Mouse (Mus musculus) large intestine, adult 2 months (tissue): ENCODE measurements around the gene Rhbdl1. TPM values are rescaled to one million over a fixed set of nuclear protein-coding genes. Genes with fewer than 3 reads are reported as not detected.
"Not testable (repeated sequence)": the region's sequence is repeated elsewhere in the genome, so short reads cannot be mapped to it uniquely, and the experiment has no call there.

Source experiments
- DNase-seq: peaks from one replicate; pipeline ENCODE4 v3.0.0-alpha.2; 2012; ENCODE audit warnings: low read depth, low spot score
- WGBS: fragments of 180-500 bp; shearing (Covaris S2); methylation state at CpG from one replicate; pipeline ENCODE4 v1.1.7; 2018; 5-methylcytosine and 5-hydroxymethylcytosine counted together
- polyA plus RNA-seq: library from polyadenylated mRNA; depleted of rRNA; stranded (reverse); fragments of >200 nt; gene quantifications from 2 replicates; pipeline ENCODE4 v1.2.3, GENCODE M21; 2012

Gene Rhbdl1
- polyA plus RNA-seq, 1 experiment, result 4.1 TPM

GRCm38 (mm10) chr17:25873405-25874147, 36.5 kb upstream of the Rhbdl1 start:
- DNase-seq, result no peak
- 83% methylated on average over 11 of the region's 11 CpGs for WGBS

- no peak for DNase-seq
- 96% methylated on average over 3 of the region's 3 CpGs for WGBS
Observed at GRCm38 (mm10) chr17:25872676-25873075, 35.6 kb upstream of the Rhbdl1 start.

DNA sequence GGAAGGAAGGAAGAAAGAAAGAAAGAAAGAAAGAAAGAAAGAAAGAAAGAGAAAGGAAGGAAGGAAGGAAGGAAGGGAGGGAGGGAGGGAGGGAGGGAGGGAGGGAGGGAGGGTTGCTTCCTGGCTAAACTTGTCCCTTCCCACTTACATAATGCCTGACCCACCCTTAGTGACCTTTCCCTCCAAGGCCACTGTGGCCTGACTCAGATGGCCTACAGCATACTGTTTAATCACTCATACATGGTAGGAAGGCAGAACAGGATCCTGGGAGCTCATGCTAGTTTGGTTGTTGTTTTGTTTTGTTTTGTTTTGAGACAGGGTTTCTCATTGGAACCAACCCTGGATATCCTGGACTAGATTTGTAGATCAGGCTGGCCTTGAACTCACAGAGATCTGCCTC, 34.5 kb upstream of the Rhbdl1 start:
- DNase-seq, result not testable (repeated sequence)

DNA sequence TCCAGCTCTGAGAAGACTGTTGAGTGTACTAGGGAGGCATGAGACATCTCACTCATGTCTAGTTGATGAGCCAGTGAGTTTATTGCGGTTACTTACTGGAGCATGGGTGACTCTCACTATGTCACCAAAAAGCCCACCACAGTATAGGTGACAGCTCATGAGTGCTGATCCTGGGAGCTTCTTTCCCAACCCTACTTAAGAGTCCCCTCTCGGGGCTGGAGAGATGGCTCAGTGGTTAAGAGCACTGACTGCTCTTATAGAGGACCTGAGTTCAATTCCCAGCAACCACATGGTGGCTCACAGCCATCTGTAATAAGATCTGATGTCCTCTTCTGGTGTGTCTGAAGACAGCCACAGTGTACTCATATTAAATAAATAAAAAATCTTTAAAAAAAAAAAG, 32.9 kb upstream of the Rhbdl1 start:
- no peak for DNase-seq
- 87% methylated on average over 2 of the region's 2 CpGs for WGBS

- no peak for DNase-seq
- WGBS, result 88% methylated on average over 8 of the region's 8 CpGs
Observed at GRCm38 (mm10) chr17:25869498-25869897, 32.4 kb upstream of the Rhbdl1 start.

- under 1% methylated on average over 23 of the region's 24 CpGs for WGBS
Observed at GRCm38 (mm10) chr17:25868601-25869191, 31.6 kb upstream of the Rhbdl1 start, which contains the start of gene Mcrip2. TSS of gene Mcrip2 (minus strand) at chr17:25868764.

DNA sequence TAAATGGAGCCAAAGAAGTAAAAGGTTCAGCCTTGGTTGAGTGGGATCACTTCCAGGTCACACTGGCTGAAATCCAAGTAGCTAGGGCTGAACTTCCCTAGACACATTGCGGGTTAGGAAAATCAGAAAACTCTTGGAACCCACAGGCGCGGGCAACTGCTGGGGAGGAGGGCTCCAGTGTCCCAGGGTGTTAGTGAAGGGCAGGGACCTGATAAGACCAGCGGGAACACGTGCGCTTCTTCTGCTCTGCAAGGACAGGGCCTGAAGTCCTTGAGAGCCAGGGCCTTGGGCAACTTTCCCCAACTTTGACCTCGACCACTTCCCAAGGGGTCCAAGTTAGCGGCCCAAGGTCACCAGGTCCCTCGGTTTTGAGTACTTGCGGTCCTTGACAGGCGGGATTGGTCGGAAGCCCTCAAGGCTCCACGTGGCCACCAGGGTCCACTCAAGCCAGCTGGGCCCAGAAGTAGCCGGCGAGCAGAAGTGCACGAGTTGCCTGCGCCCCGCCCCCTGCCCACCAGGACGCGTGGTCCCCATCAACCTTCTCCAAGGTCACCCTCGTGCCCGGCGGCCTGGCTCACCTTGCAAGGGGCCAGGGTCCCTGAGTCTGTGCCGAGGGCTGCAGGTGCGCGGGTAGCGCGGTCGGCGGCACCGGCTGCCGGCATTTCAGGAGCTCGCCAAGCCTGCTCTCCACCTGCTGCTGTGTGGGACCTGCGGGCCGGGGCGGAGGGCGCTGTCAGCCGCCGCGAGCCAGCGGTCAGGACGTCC, 30.9 kb upstream of the Rhbdl1 start:
- WGBS, result 1% methylated on average over 42 of the region's 42 CpGs
- DNase-seq, result no peak

More at GRCm38 (mm10) chr17:25868601-25869191, 31.6 kb upstream of the Rhbdl1 start, which contains the start of gene Mcrip2:
- DNase-seq, result no peak

DNA sequence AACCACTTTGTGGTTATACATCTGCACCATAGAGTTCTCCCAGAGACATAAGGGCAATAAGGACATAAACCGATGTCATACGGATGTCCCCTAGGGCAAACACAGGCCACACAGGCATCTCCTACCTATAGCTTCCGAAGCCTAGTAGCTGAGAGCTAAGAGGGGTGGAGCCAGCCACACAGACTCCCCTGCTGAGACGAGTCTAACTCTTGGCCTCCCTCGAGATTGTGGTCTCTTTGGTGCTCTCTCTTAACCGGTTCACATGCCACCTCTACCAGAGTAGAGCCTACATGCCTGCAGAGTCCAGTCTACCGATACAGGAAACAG, 30.4 kb upstream of the Rhbdl1 start:
- no peak for DNase-seq

GRCm38 (mm10) chr17:25866172-25866571, 29.1 kb upstream of the Rhbdl1 start:
- WGBS, result 63% methylated on average over 3 of the region's 3 CpGs
- no peak for DNase-seq

More for the DNA sequence above, 30.4 kb upstream of the Rhbdl1 start:
- 6% methylated on average over 7 of the region's 7 CpGs for WGBS

DNA sequence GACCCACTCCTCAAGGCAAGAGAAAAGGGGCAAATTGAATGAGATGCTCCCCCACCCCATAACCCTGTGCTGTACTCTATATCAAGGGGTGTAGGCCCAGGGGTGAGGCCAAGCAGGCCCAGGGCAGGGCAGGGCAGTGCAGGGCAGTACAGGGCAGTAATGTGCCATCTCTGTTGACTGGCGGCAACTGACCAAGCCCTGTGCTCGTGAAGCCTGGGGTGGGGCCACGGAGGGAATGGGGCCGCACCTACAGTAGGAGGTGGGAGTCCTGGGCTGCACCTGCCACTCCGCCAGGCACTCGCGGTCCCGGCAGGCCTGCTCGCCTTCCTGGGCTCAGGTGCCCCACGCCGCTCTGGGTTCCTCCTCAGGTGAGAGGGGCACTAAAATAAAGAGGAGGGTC, 28.2 kb upstream of the Rhbdl1 start:
- 22% methylated on average over 11 of the region's 11 CpGs for WGBS
- no peak for DNase-seq

- DNase-seq, result no peak
- WGBS, result 80% methylated on average over 14 of the region's 14 CpGs
Observed at GRCm38 (mm10) chr17:25864311-25864710, 27.2 kb upstream of the Rhbdl1 start.

DNA sequence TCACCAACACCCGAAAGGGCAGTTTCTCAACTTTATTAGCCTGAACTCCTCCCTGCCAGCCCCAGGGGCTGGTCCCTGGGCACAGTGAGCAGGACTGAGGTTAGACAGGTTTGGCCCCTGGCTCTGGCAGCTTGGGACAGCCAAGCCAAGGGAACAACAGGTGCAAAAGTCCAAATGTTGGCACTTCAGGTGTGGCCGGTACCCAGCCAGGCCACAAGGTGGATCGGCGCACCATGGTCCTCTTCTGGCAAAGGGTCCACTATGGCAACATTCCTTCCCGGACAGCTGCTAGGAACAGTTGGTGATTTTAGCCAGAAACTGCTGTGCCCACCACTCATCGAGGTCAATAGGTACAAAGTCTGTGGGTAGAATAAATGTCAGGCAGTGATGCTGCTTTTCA, 26.6 kb upstream of the Rhbdl1 start:
- DNase-seq, result no peak
- WGBS, result 39% methylated on average over 6 of the region's 6 CpGs

DNA sequence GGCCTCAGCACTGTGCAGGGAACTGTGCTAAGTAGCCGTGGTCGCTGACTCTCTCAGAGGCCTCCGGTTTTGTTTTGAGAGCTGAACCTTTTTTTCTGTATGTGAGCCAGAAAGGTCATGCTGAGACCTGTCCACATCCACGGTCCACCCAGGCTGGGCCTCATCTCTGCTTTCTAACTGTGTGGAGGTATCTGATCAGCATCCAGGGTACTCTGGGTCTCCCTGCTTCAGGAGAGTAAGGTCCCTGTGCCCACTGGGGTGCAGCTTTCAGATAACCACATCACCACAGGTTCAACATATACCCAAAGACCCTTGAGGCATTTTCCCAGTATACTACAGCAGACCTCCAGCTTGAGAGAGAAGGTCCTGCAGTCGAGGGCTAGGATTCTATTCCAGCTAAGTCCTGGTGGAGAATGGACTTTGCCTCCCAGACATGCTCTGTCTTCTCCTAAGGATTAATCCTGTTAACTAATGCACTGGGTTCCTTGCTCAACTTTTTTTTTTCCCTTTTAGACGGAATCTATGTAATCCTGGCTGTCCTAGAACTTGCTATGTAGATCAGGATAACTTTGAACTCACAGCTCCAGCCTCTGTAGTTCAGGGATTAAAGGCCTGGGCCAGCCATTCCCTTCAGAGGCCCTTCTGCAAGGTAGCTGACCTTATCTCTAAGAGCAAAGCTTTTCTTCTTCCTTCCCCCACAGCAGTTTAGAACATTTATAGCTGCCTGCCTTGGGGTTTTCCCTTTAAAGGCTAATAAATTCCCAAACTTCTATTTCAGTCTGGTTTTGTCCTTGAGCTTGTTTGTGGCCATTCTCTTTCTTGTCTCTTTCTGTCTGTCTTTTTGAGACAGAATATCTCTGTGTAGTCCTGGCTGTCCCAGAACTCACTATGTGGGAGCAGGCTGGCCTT, 24.9 kb upstream of the Rhbdl1 start:
- WGBS, result 7% methylated on average over 6 of the region's 6 CpGs
- no peak for DNase-seq

DNA sequence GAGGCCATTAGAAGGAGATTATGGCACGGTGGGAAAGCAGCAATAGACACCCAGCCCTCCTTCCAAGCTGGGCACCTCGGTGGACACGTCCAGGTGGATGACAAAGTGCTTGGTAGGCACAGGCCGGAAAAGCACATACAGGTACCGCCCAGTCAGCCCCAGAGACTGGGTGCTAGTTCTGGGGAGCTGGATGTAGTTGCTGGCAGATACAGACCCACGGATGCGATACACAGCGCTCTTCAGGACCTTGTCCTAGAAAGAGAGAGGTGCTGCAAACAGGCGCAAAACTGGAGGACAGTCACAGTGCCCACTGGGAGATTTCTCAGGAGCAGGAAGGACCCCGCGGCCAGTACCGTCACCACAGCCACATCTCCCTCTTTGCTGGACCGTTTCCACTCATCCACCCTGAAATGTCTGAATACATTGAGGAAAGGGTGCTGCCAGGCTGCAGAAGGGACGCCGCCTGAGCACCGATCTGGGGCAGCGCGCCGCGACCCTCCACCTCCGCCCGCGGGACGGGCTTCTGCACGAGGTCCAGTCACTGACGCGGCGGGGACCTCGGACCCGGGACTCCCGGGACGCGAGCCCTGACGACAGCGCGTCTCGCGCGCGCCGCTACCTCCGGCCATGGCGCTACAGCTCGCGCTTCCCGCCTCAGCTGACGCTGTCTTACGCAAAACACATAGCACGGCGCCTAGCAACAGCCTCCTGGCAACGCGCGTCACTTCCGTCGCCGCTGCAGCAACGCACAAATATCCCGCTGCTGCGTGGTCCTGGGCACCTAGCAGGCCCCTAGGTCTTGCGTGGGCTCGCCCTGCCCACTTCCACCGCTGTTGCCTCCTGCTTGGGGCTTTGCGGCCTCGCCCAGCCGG, 24.0 kb upstream of the Rhbdl1 start, which contains the start of gene Wdr90:
TSS of gene Wdr90 (minus strand) at position 670 of the 872 bp plus-strand sequence.
- DNase-seq, result no peak
- WGBS, result 2% methylated on average over 65 of the region's 65 CpGs

GRCm38 (mm10) chr17:25860229-25860628, 23.1 kb upstream of the Rhbdl1 start:
- no peak for DNase-seq
- 82% methylated on average over 6 of the region's 6 CpGs for WGBS

GRCm38 (mm10) chr17:25844396-25844901, 7.4 kb upstream of the Rhbdl1 start, which contains the start of gene Rhot2:
TSS of gene Rhot2 (minus strand) at chr17:25844851.
- peak; percentile 91 for DNase-seq
- 2% methylated on average over 21 of the region's 21 CpGs for WGBS

DNA sequence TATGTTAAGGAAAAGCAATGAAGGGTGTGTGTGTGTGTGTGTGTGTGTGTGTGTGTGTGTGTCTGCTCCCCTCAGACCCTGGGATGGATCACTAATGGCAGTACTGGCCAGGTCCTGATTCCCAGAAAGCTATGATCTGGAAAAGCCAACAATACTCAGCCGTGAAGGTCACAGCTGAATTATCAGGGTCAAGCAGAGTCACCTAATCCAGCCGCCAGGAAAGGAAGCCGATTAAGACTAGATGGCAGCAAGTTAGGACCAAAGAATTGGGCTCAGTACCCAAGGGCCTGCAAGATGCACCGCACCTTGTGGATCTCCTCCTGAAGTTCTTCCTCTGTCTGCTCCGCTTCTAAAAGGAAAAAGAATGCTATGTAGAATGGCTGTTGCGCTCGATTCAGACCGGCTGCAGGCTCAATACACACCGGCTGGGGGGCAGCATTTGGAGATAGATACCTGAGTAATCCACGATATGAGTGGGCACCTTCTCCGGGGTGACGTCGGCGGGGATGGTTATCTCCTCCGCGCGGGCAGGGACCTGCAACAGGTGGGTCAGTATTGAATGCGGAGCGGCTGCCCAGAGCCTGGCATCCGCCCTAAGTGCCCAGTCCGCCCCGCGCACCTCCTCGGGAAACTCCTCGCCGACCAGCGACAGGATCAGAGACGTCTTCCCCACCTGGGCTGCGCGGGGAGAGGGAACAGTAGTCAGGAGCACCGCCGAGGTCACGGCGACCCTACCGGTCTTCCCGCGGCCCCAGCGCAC, 6.7 kb upstream of the Rhbdl1 start:
- no peak for DNase-seq
- under 1% methylated on average over 37 of the region's 38 CpGs for WGBS

DNA sequence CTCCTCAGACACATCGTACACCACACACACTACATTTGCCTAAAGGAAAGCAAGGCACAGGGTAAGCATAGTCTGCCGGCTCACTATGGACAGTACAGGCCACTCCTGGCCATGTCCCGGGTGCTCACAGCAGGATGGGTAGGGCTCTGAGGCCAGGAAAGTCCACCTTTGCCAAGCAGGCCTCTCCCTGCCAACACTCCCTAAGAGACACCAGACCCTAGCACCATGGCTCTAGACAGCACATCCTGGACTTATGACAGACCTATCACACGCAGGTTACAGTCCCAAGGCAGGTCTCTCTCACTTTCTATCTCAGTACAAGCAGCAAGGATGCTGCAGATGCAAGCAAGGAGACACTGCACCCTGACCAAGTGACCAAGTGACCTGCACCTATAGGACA, 6.0 kb upstream of the Rhbdl1 start:
- no peak for DNase-seq
- WGBS, result 65% methylated on average over 4 of the region's 4 CpGs
